Mouse (Mus musculus) brain, embryonic 14.5 days (tissue): Measurements from ENCODE around the gene Pabpn1l.

Experiments used
- CTCF ChIP-seq: fragments of 200-500 bp; IDR thresholded peaks from 2 replicates; pipeline ENCODE4 v1.5.1; 2012; ENCODE audit warnings: inconsistent platforms, mild to moderate bottlenecking, moderate library complexity, borderline replicate concordance; ENCODE audit not compliant: insufficient read depth, insufficient read length; ENCODE audit errors: extremely low read depth
- POLR2A ChIP-seq: fragments of 200-500 bp; IDR thresholded peaks from 2 replicates; pipeline ENCODE4 v1.6.1; 2012; ENCODE audit warnings: mild to moderate bottlenecking, inconsistent platforms, borderline replicate concordance; ENCODE audit not compliant: poor library complexity, insufficient read depth, insufficient read length, severe bottlenecking; ENCODE audit errors: extremely low read depth

DNA sequence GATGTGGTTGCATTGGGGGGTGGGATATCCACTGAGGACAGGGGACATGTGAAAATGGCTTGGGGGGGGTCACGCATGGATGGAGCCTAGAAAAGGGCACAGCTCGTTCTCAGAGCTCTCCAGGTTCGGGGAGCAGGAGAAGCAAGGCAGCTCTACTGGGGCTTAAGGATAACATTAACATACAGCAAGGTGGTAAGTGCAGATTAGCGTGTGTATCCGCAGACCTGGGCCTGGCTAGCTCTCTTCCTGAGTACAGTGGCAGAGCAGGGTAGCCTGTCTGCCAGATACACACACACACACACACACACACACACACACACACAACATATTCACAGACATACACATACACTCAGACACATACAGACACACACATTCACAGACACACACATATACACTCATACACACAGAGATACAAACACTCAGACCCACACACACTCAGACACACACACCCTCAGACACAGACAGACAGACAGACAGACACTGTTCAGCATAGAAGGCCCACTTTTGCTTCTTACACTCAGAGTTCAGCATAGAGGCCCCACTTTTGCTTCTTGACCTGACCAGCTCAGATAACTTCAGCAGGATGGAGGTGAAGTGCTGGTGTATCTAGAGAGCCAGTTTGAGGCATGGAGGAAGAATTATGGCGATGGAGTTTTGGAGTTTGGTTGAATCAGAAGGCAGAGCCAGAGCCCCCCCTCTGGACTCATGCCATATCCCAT is 3.7 kb downstream of the Pabpn1l start:
- TF ChIP-seq CTCF, result no peak
- no peak for TF ChIP-seq POLR2A
